Mouse (Mus musculus) skeletal muscle tissue, adult 2 months (tissue): Measurements from ENCODE around the gene Ubxn7.

Source experiments
- DNase-seq: peaks from one replicate; pipeline ENCODE4 v3.0.0-alpha.2; 2012; ENCODE audit warnings: low read depth, low spot score

Ubxn7 gene

GRCm38 (mm10) chr16:32382901-32383300 lies 50.8 kb downstream of the Ubxn7 start:
- peak; percentile 39 for DNase-seq

- DNase-seq, result no peak
Measured at GRCm38 (mm10) chr16:32384885-32385284, 52.8 kb downstream of the Ubxn7 start.

- DNase-seq, result no peak
Measured at GRCm38 (mm10) chr16:32386826-32387225, 54.8 kb downstream of the Ubxn7 start.

- no peak for DNase-seq
Measured at GRCm38 (mm10) chr16:32389049-32389448, 57.0 kb downstream of the Ubxn7 start.

GRCm38 (mm10) chr16:32389841-32390240 lies 57.8 kb downstream of the Ubxn7 start:
- DNase-seq, result no peak

- no peak for DNase-seq
Measured at GRCm38 (mm10) chr16:32390882-32391281, 58.8 kb downstream of the Ubxn7 start.

GRCm38 (mm10) chr16:32395679-32396540 lies 63.9 kb downstream of the Ubxn7 start:
- peak; percentile 15 for DNase-seq

GRCm38 (mm10) chr16:32396541-32396835 lies 64.4 kb downstream of the Ubxn7 start:
- DNase-seq, result peak; percentile 8

GRCm38 (mm10) chr16:32398206-32398605 lies 66.1 kb downstream of the Ubxn7 start:
- DNase-seq, result no peak

- DNase-seq, result no peak
Measured at GRCm38 (mm10) chr16:32400267-32400666, 68.2 kb downstream of the Ubxn7 start, which contains the start of gene Tm4sf19. Gene Tm4sf19, plus strand, starts transcription at chr16:32400506.

- DNase-seq, result peak; percentile 15
Measured at GRCm38 (mm10) chr16:32401335-32401965, 69.4 kb downstream of the Ubxn7 start.

- DNase-seq, result peak; percentile 12
Measured at GRCm38 (mm10) chr16:32402818-32403217, 70.8 kb downstream of the Ubxn7 start.

- no peak for DNase-seq
Measured at GRCm38 (mm10) chr16:32405716-32406115, 73.7 kb downstream of the Ubxn7 start.

- no peak for DNase-seq
Measured at GRCm38 (mm10) chr16:32406671-32407070, 74.6 kb downstream of the Ubxn7 start.

GRCm38 (mm10) chr16:32407730-32408129 lies 75.7 kb downstream of the Ubxn7 start:
- DNase-seq, result no peak

- no peak for DNase-seq
Measured at GRCm38 (mm10) chr16:32417457-32417856, 85.4 kb downstream of the Ubxn7 start.

- DNase-seq, result peak; percentile 96
Measured at GRCm38 (mm10) chr16:32419517-32420483, 87.7 kb downstream of the Ubxn7 start, which contains the start of gene Tctex1d2. Gene Tctex1d2, plus strand, starts transcription at chr16:32419702.

GRCm38 (mm10) chr16:32427506-32427905 lies 95.4 kb downstream of the Ubxn7 start:
- DNase-seq, result no peak

GRCm38 (mm10) chr16:32430474-32431046 lies 98.5 kb downstream of the Ubxn7 start, which contains the start of gene Pcyt1a:
Gene Pcyt1a, plus strand, starts transcription at chr16:32430921.
- DNase-seq, result peak; percentile 92

GRCm38 (mm10) chr16:32431047-32431591 lies 99.1 kb downstream of the Ubxn7 start:
- DNase-seq, result peak; percentile 21

GRCm38 (mm10) chr16:32431926-32432325 lies 99.9 kb downstream of the Ubxn7 start:
- no peak for DNase-seq
